Mouse (Mus musculus) CH12.LX (cell line): ENCODE measurements around the gene Fut11. TPM values are rescaled to one million over a fixed set of nuclear protein-coding genes. Genes with fewer than 3 reads are reported as not detected.

Experiments used
- DNase-seq: peaks from one replicate; pipeline ENCODE4 v3.0.0-alpha.2; 2013; ENCODE audit errors: extremely low read depth
- H3K27ac ChIP-seq: 2 replicates; pipeline ENCODE4 v1.5.1; 2012; ENCODE audit warnings: low read depth, mild to moderate bottlenecking, control low read depth, moderate library complexity; ENCODE audit not compliant: insufficient read depth
- H3K27me3 ChIP-seq: replicated peaks from 2 replicates; pipeline ENCODE3; 2012; ENCODE audit warnings: inconsistent platforms
- H3K36me3 ChIP-seq, 2 experiments: replicated peaks in 1 of 2; 2 replicates each; pipeline versions ENCODE3 to v1.6.1; 2012; ENCODE audit warnings: inconsistent platforms in 1 of 2, low read length in 1 of 2, mild to moderate bottlenecking in 1 of 2, mixed read lengths in 1 of 2, moderate library complexity in 1 of 2; ENCODE audit not compliant: control insufficient read depth in 1 of 2, insufficient read depth in 1 of 2
- H3K4me1 ChIP-seq, 2 experiments: 2 replicates each; pipeline ENCODE4 v1.6.1; 2012; ENCODE audit warnings: inconsistent platforms in 1 of 2, moderate library complexity in 1 of 2; ENCODE audit not compliant: insufficient read depth in 2 of 2, control insufficient read depth in 1 of 2
- H3K4me2 ChIP-seq: 2 replicates; pipeline ENCODE4 v1.6.1; 2012; ENCODE audit warnings: low read depth, mild to moderate bottlenecking, control low read depth; ENCODE audit not compliant: poor library complexity, insufficient read depth, severe bottlenecking
- H3K4me3 ChIP-seq, 3 experiments: fragments of 150-350 bp in 1 of 3; sonication (generic) in 1 of 3; replicated peaks in 1 of 3; 2 replicates each; pipeline versions ENCODE3 to v1.5.1; 2011 to 2012; ENCODE audit warnings: low read depth in 2 of 3, low read length in 2 of 3, mild to moderate bottlenecking in 2 of 3, moderate library complexity in 2 of 3, control low read depth in 1 of 3, improper control_type of control experiment in 1 of 3, inconsistent platforms in 1 of 3, mixed read lengths in 1 of 3; ENCODE audit not compliant: poor library complexity in 1 of 3
- H3K79me2 ChIP-seq: replicated peaks from 2 replicates; pipeline ENCODE4 v1.6.1; 2012; ENCODE audit warnings: mild to moderate bottlenecking, moderate library complexity; ENCODE audit not compliant: control insufficient read depth, poor library complexity, insufficient read depth, severe bottlenecking; ENCODE audit errors: extremely low read depth
- H3K9ac ChIP-seq: 2 replicates; pipeline ENCODE4 v1.6.1; 2012; ENCODE audit warnings: low read depth, mild to moderate bottlenecking, control low read depth, moderate library complexity; ENCODE audit not compliant: insufficient read depth
- H3K9me3 ChIP-seq: replicated peaks from 2 replicates; pipeline ENCODE3; 2012; ENCODE audit warnings: low read length, inconsistent platforms, mixed read lengths
- BHLHE40 ChIP-seq: IDR thresholded peaks from 2 replicates; pipeline ENCODE4 v1.6.1; 2011; ENCODE audit warnings: mild to moderate bottlenecking, low read depth, low read length, improper control_type of control experiment
- CHD2 ChIP-seq: IDR thresholded peaks from 2 replicates; pipeline ENCODE4 v1.6.1; 2011; ENCODE audit warnings: low read length, improper control_type of control experiment
- CTCF ChIP-seq, 2 experiments: IDR thresholded peaks in 1 of 2; conservative IDR thresholded peaks in 1 of 2; 2 replicates each; pipeline ENCODE4 v1.5.1; 2011 to 2012; ENCODE audit warnings: low read depth in 2 of 2, low read length in 2 of 2, improper control_type of control experiment in 1 of 2, inconsistent platforms in 1 of 2, mild to moderate bottlenecking in 1 of 2, moderate library complexity in 1 of 2
- E2F4 ChIP-seq: IDR thresholded peaks from 2 replicates; pipeline ENCODE4 v1.6.1; 2011; ENCODE audit warnings: low read depth, low read length, improper control_type of control experiment; ENCODE audit not compliant: insufficient replicate concordance
- ELF1 ChIP-seq: IDR thresholded peaks from 2 replicates; pipeline ENCODE4 v1.6.1; 2014; ENCODE audit warnings: low read depth, mild to moderate bottlenecking, inconsistent platforms, low read length, improper control_type of control experiment
- GABPA ChIP-seq: IDR thresholded peaks from 2 replicates; pipeline ENCODE4 v1.6.1; 2012; ENCODE audit warnings: low read depth, low read length, improper control_type of control experiment, inconsistent platforms; ENCODE audit not compliant: insufficient replicate concordance
- JUND ChIP-seq: conservative IDR thresholded peaks from 2 replicates; pipeline ENCODE4 v1.6.1; 2011; ENCODE audit warnings: low read depth, low read length, improper control_type of control experiment
- KAT2A ChIP-seq: IDR thresholded peaks from 2 replicates; pipeline ENCODE4 v1.6.1; 2012; ENCODE audit warnings: low read length, improper control_type of control experiment, inconsistent platforms; ENCODE audit not compliant: insufficient replicate concordance
- MAX ChIP-seq: IDR thresholded peaks from 2 replicates; pipeline ENCODE4 v1.6.1; 2011; ENCODE audit warnings: low read length, improper control_type of control experiment
- MXI1 ChIP-seq: IDR thresholded peaks from 2 replicates; pipeline ENCODE4 v1.6.1; 2011; ENCODE audit warnings: mild to moderate bottlenecking, low read depth, low read length, improper control_type of control experiment
- NELFE ChIP-seq: IDR thresholded peaks from 2 replicates; pipeline ENCODE4 v1.6.1; 2011; ENCODE audit warnings: low read depth, low read length, improper control_type of control experiment
- NRF1 ChIP-seq: IDR thresholded peaks from 2 replicates; pipeline ENCODE4 v1.6.1; 2014; ENCODE audit warnings: low read depth, mild to moderate bottlenecking, inconsistent platforms, low read length, improper control_type of control experiment, moderate library complexity
- PAX5 ChIP-seq: IDR thresholded peaks from 2 replicates; pipeline ENCODE4 v1.6.1; 2012; ENCODE audit warnings: low read length, inconsistent platforms, mixed read lengths
- POLR2AphosphoS2 ChIP-seq: IDR thresholded peaks from 2 replicates; pipeline ENCODE4 v1.6.1; 2011; ENCODE audit warnings: low read depth, low read length, improper control_type of control experiment
- RCOR1 ChIP-seq: conservative IDR thresholded peaks from 2 replicates; pipeline ENCODE4 v1.6.1; 2012; ENCODE audit warnings: low read depth, mild to moderate bottlenecking, inconsistent platforms, low read length, improper control_type of control experiment
- SIN3A ChIP-seq: IDR thresholded peaks from 2 replicates; pipeline ENCODE4 v1.6.1; 2012; ENCODE audit warnings: low read length, improper control_type of control experiment, inconsistent platforms
- SMC3 ChIP-seq: IDR thresholded peaks from 2 replicates; pipeline ENCODE4 v1.6.1; 2011; ENCODE audit warnings: low read depth, low read length, improper control_type of control experiment
- TCF12 ChIP-seq: IDR thresholded peaks from 2 replicates; pipeline ENCODE4 v1.6.1; 2014; ENCODE audit warnings: low read depth, mild to moderate bottlenecking, inconsistent platforms, low read length, improper control_type of control experiment
- UBTF ChIP-seq: IDR thresholded peaks from 2 replicates; pipeline ENCODE4 v1.6.1; 2012; ENCODE audit warnings: low read depth, mild to moderate bottlenecking, inconsistent platforms, low read length, improper control_type of control experiment, moderate library complexity
- USF1 ChIP-seq: IDR thresholded peaks from 2 replicates; pipeline ENCODE4 v1.6.1; 2014; ENCODE audit warnings: low read depth, mild to moderate bottlenecking, inconsistent platforms, low read length, improper control_type of control experiment
- dilution Hi-C: fragments of 300-500 bp; cut with MboI; formaldehyde crosslinking; loops from 2 replicates; pipeline ENCODE4 v1.14.3; 2020; ENCODE audit warnings: low sequenced_read_pairs; ENCODE audit not compliant: extremely low pct_unique_long_range_greater_than_20kb, extremely low pct_ligation_motif_present
- in situ Hi-C: fragments of 300-500 bp; cut with MboI; formaldehyde crosslinking; loops from 3 replicates; pipeline ENCODE4 v1.14.3; 2019; ENCODE audit warnings: low sequenced_read_pairs, low pct_ligation_motif_present, low pct_unique_long_range_greater_than_20kb, mixed read lengths
- polyA plus RNA-seq: library from polyadenylated mRNA; unstranded; fragments of >175 nt; gene quantifications from 2 replicates; pipeline ENCODE4 v1.2.1, GENCODE M21; 2012; ENCODE audit warnings: low read depth; ENCODE audit not compliant: insufficient read length
- total RNA-seq, 2 experiments: library from RNA; depleted of rRNA; stranded (reverse); fragments of 300-350 nt in 1 of 2; fragments of >200 nt in 1 of 2; gene quantifications; 2 replicates each; pipeline ENCODE4 v1.2.3; 2012 to 2014

The Fut11 gene
- total and polyA plus RNA-seq, 3 experiments = 2.9 to 3.8 (median 3.7) TPM

- no peaks in the 10 kb centered on the region for H3K27me3 ChIP-seq
- no peak overlapping the region for H3K4me3 ChIP-seq
- H3K27ac ChIP-seq = no peak overlapping the region
- H3K4me1 ChIP-seq = peaks cover 0 to 10% of the 10 kb centered on the region in 2 experiments; a peak in 2 of 4 replicates
- H3K9ac ChIP-seq = no peak overlapping the region
- in situ Hi-C loops = no loop called here
- H3K4me2 ChIP-seq = no peak overlapping the region
- H3K36me3 ChIP-seq = peaks cover 80 to 92% of the 10 kb centered on the region in 2 experiments
- dilution Hi-C loops = no loop called here
- H3K79me2 ChIP-seq = no peaks in the 10 kb centered on the region; the same call in 1 of the 2 replicates
- TF ChIP-seq MAX = no peak
- TF ChIP-seq SIN3A = no peak
- TF ChIP-seq TCF12 = no peak
- no peak for TF ChIP-seq CTCF (conservative IDR thresholded peaks at IDR 0.05 in 1 of 2, IDR thresholded peaks at IDR 0.05 in 1 of 2; ENCODE audit: low read depth in 2 of 2, low read length in 2 of 2)
- no peak for TF ChIP-seq USF1
- no peak for TF ChIP-seq RCOR1
- no peak for TF ChIP-seq BHLHE40
- TF ChIP-seq NELFE = no peak
- TF ChIP-seq GABPA = no peak
- no peak for TF ChIP-seq PAX5
- TF ChIP-seq SMC3 = no peak
- no peak for TF ChIP-seq POLR2AphosphoS2
- TF ChIP-seq UBTF = no peak
- no peak for TF ChIP-seq NRF1
- no peak for TF ChIP-seq ELF1
- no peak for TF ChIP-seq MXI1
- TF ChIP-seq JUND = no peak
- no peak for TF ChIP-seq KAT2A
- no peak for TF ChIP-seq CHD2
- TF ChIP-seq E2F4 = no peak
- H3K9me3 ChIP-seq = no peaks in the 10 kb centered on the region
- DNase-seq = no peak
Observed at GRCm38 (mm10) chr14:20713832-20714231, 19.1 kb downstream of the Fut11 start.

DNA sequence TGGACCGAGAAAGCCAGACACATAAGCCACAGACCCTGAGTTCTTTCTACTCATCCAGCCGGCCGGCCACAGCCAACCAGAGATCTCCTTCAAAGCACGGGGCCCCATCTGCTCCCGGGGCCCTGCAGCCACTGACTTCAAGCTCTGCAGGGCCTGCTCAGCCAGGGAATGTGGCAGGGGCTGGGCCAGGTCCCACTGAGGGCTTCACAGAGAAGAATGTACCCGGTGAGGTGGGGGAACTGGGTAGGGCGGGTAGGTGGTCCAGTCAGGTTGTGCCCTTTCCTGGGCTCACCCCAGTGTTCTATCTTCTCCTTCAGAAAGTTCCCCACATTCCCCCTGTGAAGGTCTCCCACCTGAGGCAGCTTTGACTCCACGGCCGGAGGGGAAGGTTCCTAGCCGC is 23.7 kb downstream of the Fut11 start:
- dilution Hi-C loops (no loop called here), in situ Hi-C loops (no loop called here)
- no peak overlapping the region for H3K27ac ChIP-seq

More for the DNA sequence above, 23.7 kb downstream of the Fut11 start:
- Histone ChIP-seq H3K4me2 (no peak overlapping the region), H3K9me3 (no peaks in the 10 kb centered on the region), H3K36me3 (peaks cover 92 to 99% of the 10 kb centered on the region in 2 experiments), H3K27me3 (no peaks in the 10 kb centered on the region), H3K4me1 (no peaks in the 10 kb centered on the region), H3K4me3 (no peak overlapping the region), H3K79me2 (no peaks in the 10 kb centered on the region), H3K9ac (no peak overlapping the region)
- no peak for TF ChIP-seq RCOR1
- no peak for DNase-seq
